Mouse (Mus musculus) myocyte (in vitro differentiated cells): Measurements from ENCODE around the gene Shisa9. TPM values are rescaled to one million over a fixed set of nuclear protein-coding genes. Genes with fewer than 3 reads are reported as not detected.

Source experiments
- H3K27me3 ChIP-seq: one replicate; pipeline ENCODE4 v1.6.1; 2011; ENCODE audit not compliant: control insufficient read depth, insufficient read depth, insufficient read length
- H3K36me3 ChIP-seq: one replicate; pipeline ENCODE4 v1.6.1; 2011; ENCODE audit not compliant: control insufficient read depth, insufficient read depth
- H3K4me2 ChIP-seq: one replicate; pipeline ENCODE4 v1.6.1; 2011; ENCODE audit warnings: low read depth, control low read depth
- H3K4me3 ChIP-seq: one replicate; pipeline ENCODE4 v1.5.1; 2011; ENCODE audit warnings: mild to moderate bottlenecking, control low read depth, moderate library complexity
- H3K79me2 ChIP-seq: one replicate; pipeline ENCODE4 v1.6.1; 2011; ENCODE audit not compliant: control insufficient read depth, insufficient read depth
- H3ac ChIP-seq: one replicate; pipeline ENCODE4 v1.6.1; 2011; ENCODE audit not compliant: control insufficient read depth, insufficient read length
- CEBPB ChIP-seq: IDR thresholded peaks from 2 replicates; pipeline ENCODE4 v1.6.1; 2011; ENCODE audit warnings: mild to moderate bottlenecking, moderate library complexity; ENCODE audit not compliant: poor library complexity, insufficient read depth, severe bottlenecking
- E2F4 ChIP-seq: IDR thresholded peaks from one replicate; pipeline ENCODE4 v1.6.1; 2011; ENCODE audit warnings: mild to moderate bottlenecking, control low read depth, moderate library complexity; ENCODE audit not compliant: insufficient read depth
- MAX ChIP-seq: IDR thresholded peaks from one replicate; pipeline ENCODE4 v1.6.1; 2011; ENCODE audit warnings: low read depth, mild to moderate bottlenecking, control low read depth
- MYOD1 ChIP-seq, 3 experiments: IDR thresholded peaks; one replicate each; pipeline ENCODE4 v1.6.1; 2011; ENCODE audit warnings: control low read depth in 2 of 3, low read depth in 2 of 3, mild to moderate bottlenecking in 2 of 3, moderate library complexity in 1 of 3; ENCODE audit not compliant: insufficient read length in 2 of 3, control insufficient read depth in 1 of 3
- MYOG ChIP-seq, 3 experiments: IDR thresholded peaks; one replicate each; pipeline ENCODE4 v1.6.1; 2011; ENCODE audit warnings: control low read depth in 2 of 3, low read depth in 2 of 3, mild to moderate bottlenecking in 2 of 3; ENCODE audit not compliant: insufficient read length in 2 of 3, control insufficient read depth in 1 of 3, insufficient read depth in 1 of 3
- POLR2A ChIP-seq: IDR thresholded peaks from one replicate; pipeline ENCODE4 v1.6.1; 2011; ENCODE audit warnings: low read depth, mild to moderate bottlenecking, control low read depth, moderate library complexity; ENCODE audit not compliant: insufficient read length
- POLR2AphosphoS2 ChIP-seq: IDR thresholded peaks from one replicate; pipeline ENCODE4 v1.6.1; 2011; ENCODE audit warnings: low read depth, control low read depth; ENCODE audit not compliant: insufficient read length
- REST ChIP-seq: IDR thresholded peaks from one replicate; pipeline ENCODE4 v1.6.1; 2011; ENCODE audit warnings: mild to moderate bottlenecking, control low read depth, moderate library complexity; ENCODE audit not compliant: insufficient read depth, insufficient read length
- SRF ChIP-seq: IDR thresholded peaks from one replicate; pipeline ENCODE4 v1.6.1; 2011; ENCODE audit warnings: low read depth; ENCODE audit not compliant: control insufficient read depth, insufficient read length
- TCF12 ChIP-seq: IDR thresholded peaks from one replicate; pipeline ENCODE4 v1.6.1; 2011; ENCODE audit warnings: mild to moderate bottlenecking, control low read depth; ENCODE audit not compliant: poor library complexity, insufficient read depth, severe bottlenecking
- TCF3 ChIP-seq: IDR thresholded peaks from one replicate; pipeline ENCODE4 v1.6.1; 2011; ENCODE audit warnings: low read depth, control low read depth; ENCODE audit not compliant: insufficient read length
- USF1 ChIP-seq: IDR thresholded peaks from one replicate; pipeline ENCODE4 v1.6.1; 2011; ENCODE audit warnings: low read depth, mild to moderate bottlenecking, control low read depth, moderate library complexity
- polyA plus RNA-seq: library from polyadenylated mRNA; unstranded; fragments of >200 nt; fragmentation: generic; extraction: Trizol; gene quantifications from one replicate; pipeline ENCODE4 v1.2.1, GENCODE M21; 2012; ENCODE audit warnings: missing spikeins

Gene Shisa9
- polyA plus RNA-seq, 1 experiment: not detected

GRCm38 (mm10) chr16:12017921-12018618 lies 34.2 kb downstream of the Shisa9 start:
- Histone ChIP-seq H3K27me3 (no peaks in the 10 kb centered on the region), H3K4me2 (no peak overlapping the region)
- TF ChIP-seq TCF12 (no peak), MAX (no peak), E2F4 (no peak), POLR2A (no peak), POLR2AphosphoS2 (no peak), MYOD1 (IDR thresholded peaks at IDR 0.05; ENCODE audit: control insufficient read depth in 1 of 3, insufficient read length in 2 of 3, low read depth in 2 of 3) (no peak), CEBPB (no peak), TCF3 (no peak), MYOG (IDR thresholded peaks at IDR 0.05; ENCODE audit: control insufficient read depth in 1 of 3, insufficient read depth in 1 of 3, insufficient read length in 2 of 3, low read depth in 2 of 3) (no peak), SRF (no peak), REST (no peak), USF1 (no peak)

GRCm38 (mm10) chr16:12020103-12020755 lies 36.3 kb downstream of the Shisa9 start:
- H3ac ChIP-seq: no peak overlapping the region
- H3K79me2 ChIP-seq: no peaks in the 10 kb centered on the region
- no peak overlapping the region for H3K4me3 ChIP-seq
- no peak overlapping the region for H3K4me2 ChIP-seq
- no peaks in the 10 kb centered on the region for H3K27me3 ChIP-seq
- TF ChIP-seq TCF3 (no peak), MYOD1 (IDR thresholded peaks at IDR 0.05; ENCODE audit: control insufficient read depth in 1 of 3, insufficient read length in 2 of 3, low read depth in 2 of 3) (no peak), SRF (no peak), TCF12 (no peak), REST (no peak), MYOG (IDR thresholded peaks at IDR 0.05; ENCODE audit: control insufficient read depth in 1 of 3, insufficient read depth in 1 of 3, insufficient read length in 2 of 3, low read depth in 2 of 3) (no peak), MAX (no peak), CEBPB (no peak), POLR2A (no peak), POLR2AphosphoS2 (no peak), E2F4 (no peak)
- no peaks in the 10 kb centered on the region for H3K36me3 ChIP-seq

More at GRCm38 (mm10) chr16:12017921-12018618, 34.2 kb downstream of the Shisa9 start:
- H3K36me3 ChIP-seq: no peaks in the 10 kb centered on the region
- H3ac ChIP-seq: no peak overlapping the region
- H3K4me3 ChIP-seq: no peak overlapping the region
- no peaks in the 10 kb centered on the region for H3K79me2 ChIP-seq

DNA sequence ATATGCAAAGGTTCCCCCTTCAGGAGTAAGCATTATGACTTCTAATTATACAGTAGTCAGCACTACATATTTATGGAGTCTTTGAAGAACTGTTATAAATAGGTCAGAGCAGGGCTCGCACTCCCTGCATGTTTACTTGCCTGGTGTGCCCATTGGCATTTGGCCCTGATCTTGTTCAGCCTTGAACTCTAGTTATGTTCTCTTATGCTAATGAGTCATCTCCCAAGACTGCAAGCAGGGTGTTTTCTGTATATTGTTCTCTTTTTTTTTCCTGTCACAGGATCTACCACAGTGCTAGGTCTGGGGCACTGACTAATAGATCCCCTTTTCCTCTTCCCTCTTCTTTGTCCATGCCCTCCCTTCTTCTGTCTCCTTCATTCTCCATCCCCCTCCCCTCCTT lies 48.5 kb downstream of the Shisa9 start:
- Histone ChIP-seq H3K36me3 (no peaks in the 10 kb centered on the region), H3K27me3 (no peaks in the 10 kb centered on the region), H3ac (no peak overlapping the region), H3K79me2 (no peaks in the 10 kb centered on the region), H3K4me2 (no peak overlapping the region), H3K4me3 (no peak overlapping the region)
- TF ChIP-seq USF1: no peak
- no peak for TF ChIP-seq MYOD1 (IDR thresholded peaks at IDR 0.05; ENCODE audit: control insufficient read depth in 1 of 3, insufficient read length in 2 of 3, low read depth in 2 of 3)
- TF ChIP-seq MAX: no peak
- TF ChIP-seq TCF3: no peak
- no peak for TF ChIP-seq POLR2A
- no peak for TF ChIP-seq SRF
- TF ChIP-seq CEBPB: no peak
- TF ChIP-seq E2F4: no peak
- TF ChIP-seq POLR2AphosphoS2: no peak
- no peak for TF ChIP-seq REST
- TF ChIP-seq TCF12: no peak
- no peak for TF ChIP-seq MYOG (IDR thresholded peaks at IDR 0.05; ENCODE audit: control insufficient read depth in 1 of 3, insufficient read depth in 1 of 3, insufficient read length in 2 of 3, low read depth in 2 of 3)

DNA sequence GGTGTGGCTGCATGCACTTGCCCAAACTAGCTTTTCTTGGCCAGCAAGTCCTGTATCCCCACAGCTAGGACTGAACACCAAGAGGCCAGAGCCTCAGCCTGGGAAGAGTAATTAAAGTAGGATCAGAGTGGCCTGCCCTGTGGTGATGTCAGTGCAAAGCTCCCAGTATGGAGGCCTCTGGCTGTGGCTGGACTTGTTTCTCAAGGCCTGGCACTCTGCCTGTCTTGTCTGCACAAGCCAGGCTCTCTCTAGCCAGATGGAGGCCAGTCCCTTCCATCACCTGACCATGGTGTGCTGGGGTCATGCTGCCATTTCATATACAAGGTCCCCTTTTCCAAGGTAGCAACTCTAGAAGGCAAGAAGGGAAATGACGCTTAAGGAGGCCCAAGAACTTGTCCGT lies 51.0 kb downstream of the Shisa9 start:
- Histone ChIP-seq H3K79me2 (no peaks in the 10 kb centered on the region), H3K36me3 (no peaks in the 10 kb centered on the region), H3K27me3 (no peaks in the 10 kb centered on the region), H3K4me3 (no peak overlapping the region), H3ac (no peak overlapping the region), H3K4me2 (no peak overlapping the region)
- no peak for TF ChIP-seq SRF
- no peak for TF ChIP-seq TCF12
- no peak for TF ChIP-seq MYOG (IDR thresholded peaks at IDR 0.05; ENCODE audit: control insufficient read depth in 1 of 3, insufficient read depth in 1 of 3, insufficient read length in 2 of 3, low read depth in 2 of 3)
- TF ChIP-seq MYOD1 (IDR thresholded peaks at IDR 0.05; ENCODE audit: control insufficient read depth in 1 of 3, insufficient read length in 2 of 3, low read depth in 2 of 3): no peak
- no peak for TF ChIP-seq MAX
- TF ChIP-seq TCF3: no peak
- TF ChIP-seq USF1: no peak
- TF ChIP-seq POLR2A: no peak
